Comparison of ENCODE assay signal across 9 mouse cellular contexts in genomic region chr2:153031126-153032082, GRCm38 (mm10). TPM values are rescaled to one million over a fixed set of nuclear protein-coding genes. Genes with fewer than 3 reads are reported as not detected.
DNase-seq lines count a peak whose midpoint lies in the region; ATAC-seq lines count a peak whose summit lies in the region.
"Had no signal": no experiment of that assay in that cellular context is flagged by ENCODE, and none has a peak within 500 bp of the region (broad histone marks: within the 10 kb centered on the region; RNA-seq: fewer than 3 reads in every experiment).

TSS of gene Xkr7 (plus strand) at chr2:153031852.

- peaks cover 12% of the 10 kb centered on the region for H3K4me1 ChIP-seq in heart, embryonic 10.5 days
- peaks cover 28% of the 10 kb centered on the region for H3K4me1 ChIP-seq in hindbrain, embryonic 16.5 days (ENCODE audit: control insufficient read depth, insufficient read depth, low read depth, low read length)
- peaks cover 3% of the 10 kb centered on the region; the same call in 1 of the 2 replicates for H3K4me1 ChIP-seq in neural tube, embryonic 11.5 days (ENCODE audit: control insufficient read depth, insufficient read depth, low read length)

- WGBS in heart, embryonic 10.5 days: 2% methylated on average over 49 of the region's 54 CpGs
- WGBS in hindbrain, embryonic 16.5 days: 1% methylated on average over 36 of the region's 54 CpGs
- under 1% methylated on average over 41 of the region's 54 CpGs for WGBS in neural tube, embryonic 11.5 days

- H3K9ac ChIP-seq in hindbrain, embryonic 16.5 days (ENCODE audit: low read depth, low read length): peak within 1 kb of the TSS; percentile 84
- H3K9ac ChIP-seq in neural tube, embryonic 11.5 days (ENCODE audit: low read length): peak within 1 kb of the TSS; percentile 44

- no peak for DNase-seq in heart, embryonic 10.5 days (ENCODE audit: low spot score)
- DNase-seq in heart, adult 9 months (ENCODE audit: low spot score in 2 of 2): no peak
- DNase-seq in thymus, postnatal 0 days (ENCODE audit: low spot score): peak; percentile 9
- DNase-seq in thymus, postnatal 25 days: no peak
- peak; percentile 72 for DNase-seq in neural tube, embryonic 11.5 days (ENCODE audit: low spot score)
- no peak for DNase-seq in frontal cortex, postnatal 36 days (ENCODE audit: low spot score in 2 of 2)
- DNase-seq in T-cell, adult 2 months (ENCODE audit: low spot score): no peak

- ATAC-seq in hindbrain, embryonic 16.5 days: peak; percentile 90
- peak; percentile 83 for ATAC-seq in neural tube, embryonic 11.5 days (ENCODE audit: insufficient read depth, low FRiP score, low TSS enrichment)

- H3K4me2 ChIP-seq in hindbrain, embryonic 16.5 days (ENCODE audit: low read length): peak within 1 kb of the TSS; percentile 78
- peak within 1 kb of the TSS; percentile 64 for H3K4me2 ChIP-seq in neural tube, embryonic 11.5 days (ENCODE audit: low read depth)

- no peaks in the 10 kb centered on the region for H3K36me3 ChIP-seq in heart, embryonic 10.5 days
- no peaks in the 10 kb centered on the region for H3K36me3 ChIP-seq in hindbrain, embryonic 16.5 days (ENCODE audit: control insufficient read depth, insufficient read depth, low read length)
- no peaks in the 10 kb centered on the region for H3K36me3 ChIP-seq in neural tube, embryonic 11.5 days (ENCODE audit: control insufficient read depth, insufficient read depth, low read length)

- peaks cover 85% of the 10 kb centered on the region for H3K27me3 ChIP-seq in heart, embryonic 10.5 days (ENCODE audit: insufficient read depth, poor library complexity, severe bottlenecking)
- H3K27me3 ChIP-seq in hindbrain, embryonic 16.5 days (replicated peaks; ENCODE audit: control insufficient read depth, insufficient read depth, low read length): no peaks in the 10 kb centered on the region
- H3K27me3 ChIP-seq in neural tube, embryonic 11.5 days (ENCODE audit: control insufficient read depth, insufficient read depth, low read length): peaks cover 21% of the 10 kb centered on the region

- H3K4me3 ChIP-seq in heart, embryonic 10.5 days: peak within 1 kb of the TSS; percentile 66
- H3K4me3 ChIP-seq in hindbrain, embryonic 16.5 days (ENCODE audit: low read length): peak within 1 kb of the TSS; percentile 72
- H3K4me3 ChIP-seq in neural tube, embryonic 11.5 days (ENCODE audit: low read depth, low read length): peak within 1 kb of the TSS; percentile 51

- no peaks in the 10 kb centered on the region for H3K9me3 ChIP-seq in heart, embryonic 10.5 days
- H3K9me3 ChIP-seq in hindbrain, embryonic 16.5 days (ENCODE audit: control insufficient read depth, low read length): no peaks in the 10 kb centered on the region
- H3K9me3 ChIP-seq in neural tube, embryonic 11.5 days (ENCODE audit: control insufficient read depth, low read length): no peaks in the 10 kb centered on the region

- H3K27ac ChIP-seq in heart, embryonic 10.5 days: no peak within 1 kb of the TSS
- H3K27ac ChIP-seq in hindbrain, embryonic 16.5 days (ENCODE audit: low read depth, low read length): peak within 1 kb of the TSS; percentile 97
- H3K27ac ChIP-seq in neural tube, embryonic 11.5 days (ENCODE audit: low read depth, low read length): peak within 1 kb of the TSS; percentile 65

RNA-seq across cellular contexts. Expression of gene Xkr7, which starts in this region (rescaled TPM):
- polyA plus RNA-seq in heart, embryonic 10.5 days (2016; fragmentation: Nextera tagmentation; extraction: Ambion mirVana): not detected in 2 replicates
- polyA plus RNA-seq in thymus, postnatal 0 days (2015; fragmentation: Nextera tagmentation; extraction: Ambion mirVana): 0.06 TPM in 1 of 2 replicates, not detected in the other
- polyA plus RNA-seq in hindbrain, embryonic 16.5 days (2015; fragmentation: Nextera tagmentation; extraction: Ambion mirVana): 1.8 and 2.0 TPM in 2 replicates
- 0.59 and 0.99 TPM in 2 replicates for polyA plus RNA-seq in neural tube, embryonic 11.5 days (2014; fragmentation: Nextera tagmentation; extraction: Ambion mirVana)
- polyA plus RNA-seq: spleen, adult 2 months had no signal

Comparison
In these comparisons a context has a peak if more than half of its experiments do, and no peak if none do; other contexts are left out.
1. Peak in DNase-seq in thymus, postnatal 0 days; RNA of the gene not detected or under 1 TPM.
2. Peak in DNase-seq, ATAC-seq, H3K4me3 ChIP-seq, H3K27ac ChIP-seq, H3K9ac ChIP-seq and H3K4me2 ChIP-seq in neural tube, embryonic 11.5 days; RNA of the gene not detected or under 1 TPM.